Mouse (Mus musculus): Measurements from ENCODE around the gene Spg11. TPM values are rescaled to one million over a fixed set of nuclear protein-coding genes. Genes with fewer than 3 reads are reported as not detected.

Gene Spg11
- polyA plus RNA-seq, 1 experiment, result 6.4 TPM

- Histone ChIP-seq H3K4me1 (ENCODE audit: control insufficient read depth, insufficient read depth, low read length) (peaks cover 4% of the 10 kb centered on the region), H3K27ac (ENCODE audit: control insufficient read depth, insufficient read depth, low read depth, low read length) (no peak overlapping the region), H3K27me3 (ENCODE audit: control insufficient read depth, insufficient read depth, low read length) (no peaks in the 10 kb centered on the region), H3K4me3 (ENCODE audit: control insufficient read depth, low read depth, low read length) (no peak overlapping the region), H3K36me3 (ENCODE audit: control insufficient read depth, insufficient read depth, low read length) (no peaks in the 10 kb centered on the region)
- TF ChIP-seq CTCF (IDR thresholded peaks at IDR 0.05; ENCODE audit: control insufficient read depth, insufficient read depth, insufficient replicate concordance, low read depth, low read length) (no peak), POLR2A (IDR thresholded peaks at IDR 0.05; ENCODE audit: control insufficient read depth, low read depth, low read length) (no peak)
These were observed 27.6 kb upstream of the Spg11 start for GRCm38 (mm10) chr2:122145756-122146155.

DNA sequence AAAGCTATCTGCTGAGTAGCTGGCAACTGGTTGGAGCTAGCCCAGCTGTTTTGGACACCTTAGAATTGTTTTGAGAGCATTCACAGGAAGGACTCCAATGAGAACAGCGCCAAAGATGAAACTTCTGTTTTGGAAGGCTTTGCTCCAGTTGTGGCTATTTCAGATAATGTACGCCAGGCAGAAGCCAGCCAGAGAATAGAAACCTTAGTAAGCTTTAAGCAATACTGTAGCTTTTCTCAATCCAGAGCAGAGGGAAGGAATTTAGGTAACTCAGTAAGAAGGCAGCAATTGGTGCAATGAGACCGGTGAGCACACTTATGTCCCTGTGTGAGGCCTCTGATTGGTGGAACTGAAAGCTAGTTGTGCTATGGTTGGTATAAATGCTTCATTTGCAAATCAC lies 24.9 kb upstream of the Spg11 start:
- no peaks in the 10 kb centered on the region for H3K27me3 ChIP-seq (ENCODE audit: control insufficient read depth, insufficient read depth, low read length)
- TF ChIP-seq POLR2A (IDR thresholded peaks at IDR 0.05; ENCODE audit: control insufficient read depth, low read depth, low read length), result no peak
- no peak for TF ChIP-seq CTCF (IDR thresholded peaks at IDR 0.05; ENCODE audit: control insufficient read depth, insufficient read depth, insufficient replicate concordance, low read depth, low read length)
- H3K4me3 ChIP-seq (ENCODE audit: control insufficient read depth, low read depth, low read length), result no peak overlapping the region
- H3K4me1 ChIP-seq (ENCODE audit: control insufficient read depth, insufficient read depth, low read length), result peaks cover 2% of the 10 kb centered on the region
- no peak overlapping the region for H3K27ac ChIP-seq (ENCODE audit: control insufficient read depth, insufficient read depth, low read depth, low read length)
- no peaks in the 10 kb centered on the region for H3K36me3 ChIP-seq (ENCODE audit: control insufficient read depth, insufficient read depth, low read length)

- TF ChIP-seq POLR2A (IDR thresholded peaks at IDR 0.05; ENCODE audit: control insufficient read depth, low read depth, low read length) (no peak), CTCF (IDR thresholded peaks at IDR 0.05; ENCODE audit: control insufficient read depth, insufficient read depth, insufficient replicate concordance, low read depth, low read length) (no peak)
- H3K4me3 ChIP-seq (ENCODE audit: control insufficient read depth, low read depth, low read length), result no peak overlapping the region
These were observed 23.3 kb upstream of the Spg11 start for GRCm38 (mm10) chr2:122141332-122141967.

DNA sequence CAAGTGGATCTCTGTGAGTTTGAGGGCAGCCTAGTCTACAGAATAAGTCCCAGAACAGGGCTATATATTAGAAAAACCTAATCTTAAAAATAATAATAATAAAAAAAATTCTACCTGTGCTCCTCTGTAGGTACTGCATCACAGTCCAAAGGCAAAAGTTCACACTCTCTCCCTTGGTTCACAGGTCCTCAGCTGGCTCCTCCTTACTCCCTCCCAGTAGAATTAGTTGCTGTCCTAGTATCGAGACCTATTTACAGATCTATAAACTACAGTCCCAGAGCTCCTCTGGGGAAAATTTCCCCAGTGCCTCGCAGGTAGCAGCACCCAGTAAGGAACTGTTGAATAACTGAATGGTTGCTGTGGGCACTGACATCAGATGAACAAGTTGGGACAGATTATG lies 22.6 kb upstream of the Spg11 start:
- TF ChIP-seq POLR2A (IDR thresholded peaks at IDR 0.05; ENCODE audit: control insufficient read depth, low read depth, low read length), result no peak
- TF ChIP-seq CTCF (IDR thresholded peaks at IDR 0.05; ENCODE audit: control insufficient read depth, insufficient read depth, insufficient replicate concordance, low read depth, low read length), result no peak
- no peak overlapping the region for H3K4me3 ChIP-seq (ENCODE audit: control insufficient read depth, low read depth, low read length)
- H3K27me3 ChIP-seq (ENCODE audit: control insufficient read depth, insufficient read depth, low read length), result no peaks in the 10 kb centered on the region
- H3K27ac ChIP-seq (ENCODE audit: control insufficient read depth, insufficient read depth, low read depth, low read length), result no peak overlapping the region
- H3K4me1 ChIP-seq (ENCODE audit: control insufficient read depth, insufficient read depth, low read length), result no peaks in the 10 kb centered on the region
- H3K36me3 ChIP-seq (ENCODE audit: control insufficient read depth, insufficient read depth, low read length), result no peaks in the 10 kb centered on the region

More at GRCm38 (mm10) chr2:122141332-122141967, 23.3 kb upstream of the Spg11 start:
- Histone ChIP-seq H3K36me3 (ENCODE audit: control insufficient read depth, insufficient read depth, low read length) (no peaks in the 10 kb centered on the region), H3K4me1 (ENCODE audit: control insufficient read depth, insufficient read depth, low read length) (no peaks in the 10 kb centered on the region), H3K27ac (ENCODE audit: control insufficient read depth, insufficient read depth, low read depth, low read length) (no peak overlapping the region), H3K27me3 (ENCODE audit: control insufficient read depth, insufficient read depth, low read length) (no peaks in the 10 kb centered on the region)

DNA sequence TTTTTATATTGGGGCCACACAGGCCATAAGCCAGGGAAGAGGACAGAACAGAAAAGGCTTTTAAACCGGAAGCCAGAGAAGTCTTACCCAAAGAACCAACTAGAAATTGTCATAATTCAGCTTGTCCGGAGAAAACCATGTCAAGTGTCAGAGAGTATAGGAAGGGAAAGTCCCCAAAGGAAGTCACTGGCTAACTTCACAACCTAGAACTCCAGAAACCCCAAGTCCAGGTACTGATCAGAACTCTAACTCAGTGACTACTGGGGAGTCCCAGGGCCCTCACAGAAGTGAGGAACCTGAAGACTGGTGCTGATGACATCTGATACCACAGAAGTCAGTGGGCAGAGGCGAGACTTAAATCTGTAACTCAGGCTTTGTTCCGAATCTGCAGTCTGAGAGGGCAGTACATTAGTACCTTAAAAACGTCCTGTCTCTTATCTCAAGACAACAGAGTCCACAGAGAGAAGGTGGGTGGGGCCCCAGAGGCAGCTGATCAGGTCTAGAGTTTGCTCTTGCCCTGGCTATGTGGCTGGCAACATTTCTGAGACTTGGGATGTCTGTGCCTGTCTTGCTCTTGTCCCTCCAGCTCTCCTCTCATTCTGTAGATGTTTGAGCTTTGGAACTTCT lies 19.8 kb upstream of the Spg11 start:
- H3K4me1 ChIP-seq (ENCODE audit: control insufficient read depth, insufficient read depth, low read length), result no peaks in the 10 kb centered on the region
- TF ChIP-seq POLR2A (IDR thresholded peaks at IDR 0.05; ENCODE audit: control insufficient read depth, low read depth, low read length), result no peak

GRCm38 (mm10) chr2:122132618-122133017 lies 14.4 kb upstream of the Spg11 start:
- TF ChIP-seq CTCF (IDR thresholded peaks at IDR 0.05; ENCODE audit: control insufficient read depth, insufficient read depth, insufficient replicate concordance, low read depth, low read length) (no peak), POLR2A (IDR thresholded peaks at IDR 0.05; ENCODE audit: control insufficient read depth, low read depth, low read length) (no peak)
- Histone ChIP-seq H3K4me3 (ENCODE audit: control insufficient read depth, low read depth, low read length) (no peak overlapping the region), H3K4me1 (ENCODE audit: control insufficient read depth, insufficient read depth, low read length) (no peaks in the 10 kb centered on the region), H3K36me3 (ENCODE audit: control insufficient read depth, insufficient read depth, low read length) (no peaks in the 10 kb centered on the region), H3K27me3 (ENCODE audit: control insufficient read depth, insufficient read depth, low read length) (no peaks in the 10 kb centered on the region), H3K27ac (ENCODE audit: control insufficient read depth, insufficient read depth, low read depth, low read length) (no peak overlapping the region)

More for the DNA sequence above, 19.8 kb upstream of the Spg11 start:
- Histone ChIP-seq H3K27me3 (ENCODE audit: control insufficient read depth, insufficient read depth, low read length) (no peaks in the 10 kb centered on the region), H3K4me3 (ENCODE audit: control insufficient read depth, low read depth, low read length) (no peak overlapping the region), H3K36me3 (ENCODE audit: control insufficient read depth, insufficient read depth, low read length) (no peaks in the 10 kb centered on the region), H3K27ac (ENCODE audit: control insufficient read depth, insufficient read depth, low read depth, low read length) (no peak overlapping the region)

GRCm38 (mm10) chr2:122132078-122132477 lies 13.9 kb upstream of the Spg11 start:
- TF ChIP-seq CTCF (IDR thresholded peaks at IDR 0.05; ENCODE audit: control insufficient read depth, insufficient read depth, insufficient replicate concordance, low read depth, low read length) (no peak), POLR2A (IDR thresholded peaks at IDR 0.05; ENCODE audit: control insufficient read depth, low read depth, low read length) (no peak)
- no peaks in the 10 kb centered on the region for H3K36me3 ChIP-seq (ENCODE audit: control insufficient read depth, insufficient read depth, low read length)
- H3K27ac ChIP-seq (ENCODE audit: control insufficient read depth, insufficient read depth, low read depth, low read length), result no peak overlapping the region
- H3K4me3 ChIP-seq (ENCODE audit: control insufficient read depth, low read depth, low read length), result no peak overlapping the region
- H3K4me1 ChIP-seq (ENCODE audit: control insufficient read depth, insufficient read depth, low read length), result no peaks in the 10 kb centered on the region
- H3K27me3 ChIP-seq (ENCODE audit: control insufficient read depth, insufficient read depth, low read length), result no peaks in the 10 kb centered on the region
